Mouse (Mus musculus) neural tube, embryonic 11.5 days (tissue): ENCODE measurements around the gene Edf1. TPM values are rescaled to one million over a fixed set of nuclear protein-coding genes. Genes with fewer than 3 reads are reported as not detected.

Source experiments
- ATAC-seq: fragments of 200-750 bp; cut with Nextera tagmentation; 2 replicates; pipeline ENCODE4 v1.8.0; 2017; ENCODE audit warnings: moderate number of reproducible peaks, mild to moderate bottlenecking, moderate TSS enrichment, moderate library complexity; ENCODE audit not compliant: insufficient read depth, low FRiP score, low TSS enrichment
- DNase-seq: peaks from one replicate; pipeline ENCODE4 v3.0.0-alpha.2; 2015; ENCODE audit warnings: low spot score
- H3K27ac ChIP-seq: fragments of 300-500 bp; sonication (generic); 2 replicates; pipeline ENCODE4 v1.5.1; 2014; ENCODE audit warnings: low read depth, mild to moderate bottlenecking, low read length
- H3K27me3 ChIP-seq: fragments of 300-500 bp; sonication (generic); 2 replicates; pipeline ENCODE4 v1.6.1; 2014; ENCODE audit warnings: mild to moderate bottlenecking, low read length, mixed read lengths; ENCODE audit not compliant: control insufficient read depth, insufficient read depth
- H3K36me3 ChIP-seq: fragments of 300-500 bp; sonication (generic); 2 replicates; pipeline ENCODE4 v1.6.1; 2014; ENCODE audit warnings: mild to moderate bottlenecking, low read length, moderate library complexity, mixed read lengths; ENCODE audit not compliant: control insufficient read depth, insufficient read depth
- H3K4me1 ChIP-seq: fragments of 300-500 bp; sonication (generic); 2 replicates; pipeline ENCODE4 v1.6.1; 2014; ENCODE audit warnings: low read length, mixed read lengths; ENCODE audit not compliant: control insufficient read depth, insufficient read depth
- H3K4me2 ChIP-seq: fragments of 300-500 bp; sonication (generic); 2 replicates; pipeline ENCODE4 v1.6.1; 2014; ENCODE audit warnings: low read depth, mild to moderate bottlenecking, moderate library complexity
- H3K4me3 ChIP-seq: fragments of 300-500 bp; sonication (generic); 2 replicates; pipeline ENCODE4 v1.5.1; 2014; ENCODE audit warnings: low read depth, low read length
- H3K9ac ChIP-seq: fragments of 300-500 bp; sonication (generic); 2 replicates; pipeline ENCODE4 v1.6.1; 2014; ENCODE audit warnings: mild to moderate bottlenecking, low read length
- H3K9me3 ChIP-seq: fragments of 300-500 bp; sonication (generic); 2 replicates; pipeline ENCODE4 v1.6.1; 2016; ENCODE audit warnings: low read length; ENCODE audit not compliant: control insufficient read depth
- WGBS: fragments of 180-500 bp; shearing (Covaris S2); extraction: QIAGEN DNeasy Blood & Tissue Kit; methylation state at CpG from one replicate; pipeline ENCODE4 v1.1.7; 2014; 5-methylcytosine and 5-hydroxymethylcytosine counted together
- polyA plus RNA-seq: library from polyadenylated mRNA; unstranded; fragments of >200 nt; fragmentation: Nextera tagmentation; extraction: Ambion mirVana; gene quantifications from 2 replicates; pipeline ENCODE4 v1.2.1, GENCODE M21; 2014

Edf1 gene
- 340 and 345 TPM in 2 replicates for polyA plus RNA-seq

GRCm38 (mm10) chr2:25557221-25557963 is at the start of gene Edf1:
TSS of gene Edf1 (plus strand) at chr2:25557847.
- Histone ChIP-seq H3K9ac (peak within 1 kb of the TSS; percentile 94), H3K4me3 (peak within 1 kb of the TSS; percentile 95), H3K4me1 (peaks cover 15% of the 10 kb centered on the region), H3K27me3 (no peaks in the 10 kb centered on the region), H3K36me3 (peaks cover 10% of the 10 kb centered on the region), H3K4me2 (peak within 1 kb of the TSS; percentile 72), H3K27ac (peak within 1 kb of the TSS; percentile 21; the same call in 1 of the 2 replicates), H3K9me3 (no peaks in the 10 kb centered on the region)
- DNase-seq (peak; percentile 94), ATAC-seq (peak; percentile 98)
- WGBS, result under 1% methylated on average over 57 of the region's 61 CpGs

DNA sequence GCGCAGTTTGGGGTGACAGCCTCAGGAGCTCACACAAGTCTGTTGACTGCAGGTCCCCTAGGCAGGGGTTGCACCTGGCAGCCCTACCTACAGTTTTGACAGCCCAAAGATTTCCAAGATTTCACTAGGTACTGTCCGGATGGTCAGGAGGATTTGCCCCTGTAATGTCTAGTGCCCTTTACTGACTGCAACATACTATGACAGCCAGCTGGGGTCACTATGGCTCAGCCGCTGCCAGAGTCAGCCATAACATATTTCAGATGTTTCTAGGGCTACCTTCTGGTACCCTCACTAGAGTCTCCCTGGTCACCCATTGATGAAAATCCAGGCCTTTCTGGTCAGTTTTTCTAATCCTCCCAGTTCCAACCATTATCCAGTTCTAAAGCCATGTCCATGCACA is 47.7 kb upstream of the Edf1 start:
- DNase-seq (no peak), ATAC-seq (no peak)
- Histone ChIP-seq H3K4me1 (no peaks in the 10 kb centered on the region), H3K4me2 (no peak overlapping the region), H3K36me3 (peaks cover 4% of the 10 kb centered on the region), H3K27ac (no peak overlapping the region), H3K9ac (no peak overlapping the region), H3K9me3 (no peaks in the 10 kb centered on the region), H3K27me3 (no peaks in the 10 kb centered on the region), H3K4me3 (no peak overlapping the region)
- WGBS, result 68% methylated on average over 3 of the region's 3 CpGs

GRCm38 (mm10) chr2:25526510-25527302 is 30.9 kb upstream of the Edf1 start:
- DNase-seq, result no peak
- no peaks in the 10 kb centered on the region for H3K4me1 ChIP-seq
- H3K9ac ChIP-seq, result no peak overlapping the region
- H3K36me3 ChIP-seq, result peaks cover 34% of the 10 kb centered on the region
- no peak overlapping the region for H3K4me3 ChIP-seq
- H3K27me3 ChIP-seq, result no peaks in the 10 kb centered on the region
- H3K4me2 ChIP-seq, result no peak overlapping the region
- H3K9me3 ChIP-seq, result no peaks in the 10 kb centered on the region
- ATAC-seq, result no peak
- H3K27ac ChIP-seq, result no peak overlapping the region
- 85% methylated on average over 9 of the region's 9 CpGs for WGBS

DNA sequence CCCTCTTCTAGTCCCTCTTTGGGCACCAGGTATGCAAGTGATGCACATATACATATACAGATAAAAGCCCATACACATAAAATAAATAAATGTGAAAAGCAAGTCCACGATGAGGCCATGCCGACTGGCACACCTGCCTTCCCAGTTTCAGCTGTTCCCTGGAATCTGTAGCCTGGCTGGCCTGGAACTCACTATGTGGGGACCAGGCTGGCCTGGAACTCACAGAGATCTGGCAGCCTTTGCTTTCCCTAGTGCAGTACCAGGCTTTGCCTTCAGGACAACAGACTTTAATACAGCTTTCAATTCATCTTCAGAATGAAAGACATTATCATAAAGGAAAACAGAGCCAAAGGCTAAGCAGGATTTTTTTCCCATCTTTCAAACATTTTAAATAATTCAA is 23.9 kb upstream of the Edf1 start:
- DNase-seq, result no peak
- no peaks in the 10 kb centered on the region for H3K9me3 ChIP-seq
- H3K4me3 ChIP-seq, result no peak overlapping the region
- no peaks in the 10 kb centered on the region for H3K27me3 ChIP-seq
- WGBS, result 94% methylated on average over 2 of the region's 2 CpGs
- no peak overlapping the region for H3K9ac ChIP-seq
- H3K27ac ChIP-seq, result no peak overlapping the region
- no peaks in the 10 kb centered on the region for H3K4me1 ChIP-seq
- H3K36me3 ChIP-seq, result peaks cover 7% of the 10 kb centered on the region; the same call in 1 of the 2 replicates
- no peak for ATAC-seq
- H3K4me2 ChIP-seq, result no peak overlapping the region

DNA sequence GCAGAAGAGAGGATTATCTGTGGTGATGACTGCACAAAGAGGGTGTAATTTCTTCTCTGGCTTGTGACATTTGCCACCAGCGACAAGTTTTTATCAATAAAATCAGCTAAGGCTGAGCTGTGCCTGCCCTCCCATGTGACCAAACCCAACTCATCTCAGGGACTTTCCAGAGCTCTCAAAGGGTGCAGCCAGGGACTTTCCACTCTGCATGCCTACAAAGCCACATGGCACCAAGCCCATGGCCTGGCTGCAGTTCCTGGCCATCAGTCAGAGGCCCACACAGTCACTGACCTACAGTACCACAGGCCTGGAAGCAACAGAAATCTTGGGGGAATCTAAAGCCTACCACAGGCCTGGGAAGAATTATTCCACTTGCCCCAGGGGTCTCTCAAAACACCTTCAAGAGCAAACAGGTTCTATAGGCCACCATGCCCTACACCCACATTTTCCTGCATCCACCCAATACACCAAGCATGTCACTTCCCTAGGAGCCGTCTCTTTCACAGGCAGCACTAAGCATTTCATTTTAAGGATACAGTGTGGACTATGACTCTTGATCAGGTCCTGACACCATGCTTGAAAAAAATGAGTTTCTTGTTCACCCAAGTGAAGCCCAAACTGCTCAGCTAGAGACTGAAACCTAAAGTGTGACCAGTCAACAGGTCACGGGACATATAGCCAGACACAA is 23.3 kb upstream of the Edf1 start:
- ATAC-seq, result no peak
- 90% methylated on average over 3 of the region's 3 CpGs for WGBS
- Histone ChIP-seq H3K27ac (no peak overlapping the region), H3K4me1 (no peaks in the 10 kb centered on the region), H3K36me3 (peaks cover 5% of the 10 kb centered on the region; the same call in 1 of the 2 replicates), H3K27me3 (no peaks in the 10 kb centered on the region), H3K4me3 (no peak overlapping the region), H3K9me3 (no peaks in the 10 kb centered on the region), H3K4me2 (no peak overlapping the region), H3K9ac (no peak overlapping the region)
- no peak for DNase-seq

- Histone ChIP-seq H3K27me3 (no peaks in the 10 kb centered on the region), H3K4me2 (no peak overlapping the region), H3K36me3 (peaks cover 5% of the 10 kb centered on the region; the same call in 1 of the 2 replicates), H3K9ac (no peak overlapping the region), H3K4me1 (no peaks in the 10 kb centered on the region), H3K9me3 (no peaks in the 10 kb centered on the region), H3K27ac (no peak overlapping the region), H3K4me3 (no peak overlapping the region)
- DNase-seq, result no peak
- ATAC-seq, result no peak
- 87% methylated on average over 2 of the region's 2 CpGs for WGBS
These were observed 22.8 kb upstream of the Edf1 start for GRCm38 (mm10) chr2:25534866-25535182.

- H3K4me2 ChIP-seq, result no peak overlapping the region
- no peak overlapping the region for H3K4me3 ChIP-seq
- no peaks in the 10 kb centered on the region for H3K9me3 ChIP-seq
- ATAC-seq, result no peak
- WGBS, result 90% methylated on average over 8 of the region's 8 CpGs
- H3K4me1 ChIP-seq, result no peaks in the 10 kb centered on the region
- DNase-seq, result no peak
- no peaks in the 10 kb centered on the region; the same call in 1 of the 2 replicates for H3K36me3 ChIP-seq
- H3K27me3 ChIP-seq, result no peaks in the 10 kb centered on the region
- H3K27ac ChIP-seq, result no peak overlapping the region
- no peak overlapping the region for H3K9ac ChIP-seq
These were observed 21.1 kb upstream of the Edf1 start for GRCm38 (mm10) chr2:25536531-25536930.

DNA sequence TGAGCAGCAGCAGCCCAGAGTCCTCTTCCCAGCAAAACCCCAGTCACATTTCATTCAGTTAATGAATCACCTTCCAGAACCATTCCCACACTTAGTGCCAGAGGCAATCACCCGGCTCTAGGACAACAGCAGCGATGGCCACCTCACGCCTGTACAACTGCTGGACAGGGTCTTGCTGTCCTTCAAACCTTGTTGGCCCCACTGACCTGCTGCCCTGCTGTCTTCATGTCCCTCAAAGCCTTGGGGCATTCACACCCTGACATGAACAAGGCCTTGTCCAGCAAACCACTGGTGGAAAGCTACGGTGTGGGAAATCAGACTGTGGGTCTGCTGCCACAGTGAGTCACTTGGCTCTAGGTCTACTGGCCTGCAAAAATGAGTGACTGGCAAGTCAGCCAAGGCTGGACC is 17.1 kb upstream of the Edf1 start:
- Histone ChIP-seq H3K4me1 (no peaks in the 10 kb centered on the region), H3K27me3 (no peaks in the 10 kb centered on the region), H3K4me2 (no peak overlapping the region), H3K9me3 (no peaks in the 10 kb centered on the region), H3K4me3 (no peak overlapping the region), H3K9ac (no peak overlapping the region), H3K36me3 (no peaks in the 10 kb centered on the region), H3K27ac (no peak overlapping the region)
- ATAC-seq (no peak), DNase-seq (no peak)
- WGBS, result 93% methylated on average over 4 of the region's 4 CpGs
